Mouse (Mus musculus): ENCODE results near the gene Mus81.

GRCm38 (mm10) chr19:5480016-5480415 is 8.2 kb downstream of the Mus81 start:
- TF ChIP-seq CTCF (IDR thresholded peaks at IDR 0.05; ENCODE audit: low read depth) (no peak), EP300 (optimal IDR thresholded peaks at IDR 0.05) (no peak)
